In genomic region chr8:80810916-80811315, GRCm38 (mm10) we compare ENCODE assay signal across 11 mouse cellular contexts.
DNase-seq lines count a peak whose midpoint lies in the region; ATAC-seq and TF ChIP-seq lines count a peak whose summit lies in the region.
"Had no signal": no experiment of that assay in that cellular context is flagged by ENCODE, and none has a peak within 500 bp of the region (broad histone marks: within the 10 kb centered on the region; RNA-seq: fewer than 3 reads in every experiment).

No protein-coding gene starts in this region.

- peaks cover 64% of the 10 kb centered on the region for H3K4me1 ChIP-seq in heart, embryonic 10.5 days
- peaks cover 15% of the 10 kb centered on the region for H3K4me1 ChIP-seq in lung, embryonic 14.5 days (ENCODE audit: insufficient read depth)
- peaks cover 28% of the 10 kb centered on the region for H3K4me1 ChIP-seq in intestine, embryonic 16.5 days (ENCODE audit: control insufficient read depth, insufficient read depth, low read length)
- H3K4me1 ChIP-seq in stomach, embryonic 15.5 days = peaks cover 24% of the 10 kb centered on the region

- intact Hi-C loops in heart, postnatal 14 days (cut with DNase I) = loop anchor here (5.0 kb wide), 1 partner anchor 34 kb away; no protein-coding TSS in a partner anchor

- peak overlapping the region; percentile 86 for H3K27ac ChIP-seq in heart, embryonic 10.5 days
- peak overlapping the region; percentile 2; the same call in 1 of the 2 replicates for H3K27ac ChIP-seq in lung, embryonic 14.5 days (ENCODE audit: low read depth)
- peak overlapping the region; percentile 49 for H3K27ac ChIP-seq in intestine, embryonic 16.5 days (ENCODE audit: low read length)
- 0 out of 2 replicates have a peak overlapping the region, but pooled peaks have one; percentile 12 for H3K27ac ChIP-seq in stomach, embryonic 15.5 days
- H3K27ac ChIP-seq: forebrain, embryonic 12.5 days; macrophage had no signal

- 50% methylated on average over 4 of the region's 4 CpGs for WGBS in heart, embryonic 10.5 days
- 66% methylated on average over 4 of the region's 4 CpGs for WGBS in lung, embryonic 14.5 days
- WGBS in intestine, embryonic 16.5 days = 40% methylated on average over 4 of the region's 4 CpGs
- 56% methylated on average over 4 of the region's 4 CpGs for WGBS in stomach, embryonic 15.5 days

- H3K36me3 ChIP-seq in heart, embryonic 10.5 days = peaks cover 3% of the 10 kb centered on the region; the same call in 1 of the 2 replicates
- H3K36me3 ChIP-seq in lung, embryonic 14.5 days (ENCODE audit: insufficient read depth) = 0 out of 2 replicates have a peak, but pooled peaks cover 2% of the 10 kb centered on the region
- no peaks in the 10 kb centered on the region for H3K36me3 ChIP-seq in intestine, embryonic 16.5 days (ENCODE audit: control insufficient read depth, insufficient read depth, low read length)
- H3K36me3 ChIP-seq in stomach, embryonic 15.5 days = no peaks in the 10 kb centered on the region
- H3K36me3 ChIP-seq: forebrain, embryonic 12.5 days had no signal

- H3K4me3 ChIP-seq in heart, embryonic 10.5 days = peak overlapping the region; percentile 16
- H3K4me3 ChIP-seq in lung, embryonic 14.5 days (ENCODE audit: low read depth, low read length) = no peak overlapping the region
- H3K4me3 ChIP-seq in intestine, embryonic 16.5 days (ENCODE audit: low read length) = no peak overlapping the region
- no peak overlapping the region for H3K4me3 ChIP-seq in stomach, embryonic 15.5 days (replicated peaks)
- H3K4me3 ChIP-seq: forebrain, embryonic 12.5 days had no signal

- no peak for TF ChIP-seq CTCF in lung, embryonic 14.5 days (IDR thresholded peaks at IDR 0.05; ENCODE audit: low read depth)

- H3K4me2 ChIP-seq in lung, embryonic 14.5 days = no peak overlapping the region
- no peak overlapping the region for H3K4me2 ChIP-seq in intestine, embryonic 16.5 days (ENCODE audit: low read depth, low read length)
- no peak overlapping the region for H3K4me2 ChIP-seq in stomach, embryonic 15.5 days
- H3K4me2 ChIP-seq: forebrain, embryonic 12.5 days had no signal

- no peaks in the 10 kb centered on the region for H3K9me3 ChIP-seq in heart, embryonic 10.5 days
- H3K9me3 ChIP-seq in lung, embryonic 14.5 days (ENCODE audit: low read depth, low read length) = no peaks in the 10 kb centered on the region
- H3K9me3 ChIP-seq in intestine, embryonic 16.5 days (ENCODE audit: control insufficient read depth, low read length) = no peaks in the 10 kb centered on the region
- no peaks in the 10 kb centered on the region for H3K9me3 ChIP-seq in stomach, embryonic 15.5 days
- H3K9me3 ChIP-seq: forebrain, embryonic 12.5 days had no signal

- no peak for DNase-seq in heart, embryonic 10.5 days (ENCODE audit: low spot score)
- DNase-seq in heart, postnatal 14 days = no peak
- DNase-seq in lung, embryonic 14.5 days = no peak
- DNase-seq in lung, adult 18-20 months = no peak
- DNase-seq in layer of hippocampus, adult 9-10 months (ENCODE audit: low spot score) = no peak
- DNase-seq in cerebellum, adult 11-12 months = no peak
- DNase-seq: cerebellum, postnatal 36 days had no signal

- H3K9ac ChIP-seq in lung, embryonic 14.5 days = no peak overlapping the region
- H3K9ac ChIP-seq in intestine, embryonic 16.5 days (ENCODE audit: low read depth, low read length) = no peak overlapping the region
- no peak overlapping the region for H3K9ac ChIP-seq in stomach, embryonic 15.5 days
- H3K9ac ChIP-seq: forebrain, embryonic 12.5 days had no signal

- ATAC-seq in lung, embryonic 14.5 days (ENCODE audit: insufficient read depth) = no peak
- ATAC-seq in intestine, embryonic 16.5 days = peak; percentile 22; the same call in 1 of the 2 replicates
- ATAC-seq in stomach, embryonic 15.5 days (ENCODE audit: insufficient read depth, low FRiP score, low read depth) = no peak

- no peaks in the 10 kb centered on the region for H3K27me3 ChIP-seq in heart, embryonic 10.5 days (ENCODE audit: insufficient read depth, poor library complexity, severe bottlenecking)
- no peaks in the 10 kb centered on the region for H3K27me3 ChIP-seq in lung, embryonic 14.5 days (ENCODE audit: insufficient read depth, low read length)
- H3K27me3 ChIP-seq in intestine, embryonic 16.5 days (replicated peaks; ENCODE audit: control insufficient read depth, insufficient read depth, low read length) = no peaks in the 10 kb centered on the region
- H3K27me3 ChIP-seq in stomach, embryonic 15.5 days (replicated peaks) = no peaks in the 10 kb centered on the region
- H3K27me3 ChIP-seq: forebrain, embryonic 12.5 days had no signal

Comparison
In these comparisons a context has a peak if more than half of its experiments do, and no peak if none do; other contexts are left out.
1. H3K27ac ChIP-seq: peak in every context shown above with its lines; median percentile 86 in heart, embryonic 10.5 days; 49 in intestine, embryonic 16.5 days; 12 in stomach, embryonic 15.5 days; 2 in lung, embryonic 14.5 days.